Mouse (Mus musculus): ENCODE measurements around the gene Ppp2r5e. TPM values are rescaled to one million over a fixed set of nuclear protein-coding genes. Genes with fewer than 3 reads are reported as not detected.

Ppp2r5e gene
- polyA plus RNA-seq, 1 experiment from 2014 or later, result 6.3 TPM

- 84% methylated on average over 7 of the region's 7 CpGs for WGBS
- Histone ChIP-seq H3K27ac (ENCODE audit: low read length) (no peak overlapping the region), H3K4me2 (ENCODE audit: low read depth, low read length) (no peak overlapping the region), H3K36me3 (ENCODE audit: control insufficient read depth, insufficient read depth, low read length) (no peaks in the 10 kb centered on the region), H3K4me1 (ENCODE audit: control insufficient read depth, insufficient read depth, low read length) (no peaks in the 10 kb centered on the region), H3K9ac (ENCODE audit: low read depth, low read length) (no peak overlapping the region), H3K9me3 (ENCODE audit: control insufficient read depth, low read length) (no peaks in the 10 kb centered on the region), H3K4me3 (ENCODE audit: low read length) (no peak overlapping the region), H3K27me3 (replicated peaks; ENCODE audit: control insufficient read depth, insufficient read depth, low read length) (no peaks in the 10 kb centered on the region)
- no peak for ATAC-seq
These were observed 170.2 kb downstream of the Ppp2r5e start for GRCm38 (mm10) chr12:75425882-75426281.

GRCm38 (mm10) chr12:75424817-75425216 lies 171.2 kb downstream of the Ppp2r5e start:
- H3K4me2 ChIP-seq (ENCODE audit: low read depth, low read length), result no peak overlapping the region
- WGBS, result 87% methylated on average over 4 of the region's 4 CpGs
- no peak for ATAC-seq
- no peaks in the 10 kb centered on the region for H3K9me3 ChIP-seq (ENCODE audit: control insufficient read depth, low read length)
- no peak overlapping the region for H3K9ac ChIP-seq (ENCODE audit: low read depth, low read length)
- H3K4me1 ChIP-seq (ENCODE audit: control insufficient read depth, insufficient read depth, low read length), result no peaks in the 10 kb centered on the region
- no peak overlapping the region for H3K27ac ChIP-seq (ENCODE audit: low read length)
- no peaks in the 10 kb centered on the region for H3K36me3 ChIP-seq (ENCODE audit: control insufficient read depth, insufficient read depth, low read length)
- H3K4me3 ChIP-seq (ENCODE audit: low read length), result no peak overlapping the region
- H3K27me3 ChIP-seq (replicated peaks; ENCODE audit: control insufficient read depth, insufficient read depth, low read length), result no peaks in the 10 kb centered on the region

GRCm38 (mm10) chr12:75424359-75424758 lies 171.7 kb downstream of the Ppp2r5e start:
- no peaks in the 10 kb centered on the region for H3K9me3 ChIP-seq (ENCODE audit: control insufficient read depth, low read length)
- WGBS, result 69% methylated on average over 7 of the region's 7 CpGs

GRCm38 (mm10) chr12:75416681-75417080 lies 179.4 kb downstream of the Ppp2r5e start, which contains the start of gene Gphb5:
Gene Gphb5 (minus strand): TSS chr12:75416781.
- H3K9me3 ChIP-seq (ENCODE audit: control insufficient read depth, low read length), result no peaks in the 10 kb centered on the region
- H3K27ac ChIP-seq (ENCODE audit: low read length), result no peak within 1 kb of the TSS
- WGBS, result 87% methylated on average over 4 of the region's 4 CpGs
- H3K4me1 ChIP-seq (ENCODE audit: control insufficient read depth, insufficient read depth, low read length), result no peaks in the 10 kb centered on the region
- H3K9ac ChIP-seq (ENCODE audit: low read depth, low read length), result no peak within 1 kb of the TSS
- no peak for ATAC-seq
- no peaks in the 10 kb centered on the region for H3K36me3 ChIP-seq (ENCODE audit: control insufficient read depth, insufficient read depth, low read length)
- H3K4me3 ChIP-seq (ENCODE audit: low read length), result no peak within 1 kb of the TSS
- no peak within 1 kb of the TSS for H3K4me2 ChIP-seq (ENCODE audit: low read depth, low read length)
- H3K27me3 ChIP-seq (replicated peaks; ENCODE audit: control insufficient read depth, insufficient read depth, low read length), result no peaks in the 10 kb centered on the region

More at GRCm38 (mm10) chr12:75424359-75424758, 171.7 kb downstream of the Ppp2r5e start:
- Histone ChIP-seq H3K27ac (ENCODE audit: low read length) (no peak overlapping the region), H3K4me1 (ENCODE audit: control insufficient read depth, insufficient read depth, low read length) (no peaks in the 10 kb centered on the region), H3K36me3 (ENCODE audit: control insufficient read depth, insufficient read depth, low read length) (no peaks in the 10 kb centered on the region), H3K27me3 (replicated peaks; ENCODE audit: control insufficient read depth, insufficient read depth, low read length) (no peaks in the 10 kb centered on the region), H3K9ac (ENCODE audit: low read depth, low read length) (no peak overlapping the region), H3K4me3 (ENCODE audit: low read length) (no peak overlapping the region), H3K4me2 (ENCODE audit: low read depth, low read length) (no peak overlapping the region)
- ATAC-seq, result no peak

- Histone ChIP-seq H3K4me1 (ENCODE audit: control insufficient read depth, insufficient read depth, low read length) (no peaks in the 10 kb centered on the region), H3K9me3 (ENCODE audit: control insufficient read depth, low read length) (no peaks in the 10 kb centered on the region), H3K9ac (ENCODE audit: low read depth, low read length) (no peak overlapping the region), H3K4me2 (ENCODE audit: low read depth, low read length) (no peak overlapping the region), H3K36me3 (ENCODE audit: control insufficient read depth, insufficient read depth, low read length) (no peaks in the 10 kb centered on the region), H3K4me3 (ENCODE audit: low read length) (no peak overlapping the region), H3K27ac (ENCODE audit: low read length) (no peak overlapping the region), H3K27me3 (replicated peaks; ENCODE audit: control insufficient read depth, insufficient read depth, low read length) (no peaks in the 10 kb centered on the region)
- WGBS, result 74% methylated on average over 6 of the region's 6 CpGs
- no peak for ATAC-seq
These were observed 181.1 kb downstream of the Ppp2r5e start for GRCm38 (mm10) chr12:75414991-75415390.

GRCm38 (mm10) chr12:75412964-75413363 lies 183.1 kb downstream of the Ppp2r5e start:
- no peaks in the 10 kb centered on the region for H3K36me3 ChIP-seq (ENCODE audit: control insufficient read depth, insufficient read depth, low read length)
- H3K4me2 ChIP-seq (ENCODE audit: low read depth, low read length), result no peak overlapping the region
- H3K9me3 ChIP-seq (ENCODE audit: control insufficient read depth, low read length), result no peaks in the 10 kb centered on the region
- H3K27me3 ChIP-seq (replicated peaks; ENCODE audit: control insufficient read depth, insufficient read depth, low read length), result no peaks in the 10 kb centered on the region
- H3K9ac ChIP-seq (ENCODE audit: low read depth, low read length), result no peak overlapping the region
- no peak overlapping the region for H3K27ac ChIP-seq (ENCODE audit: low read length)
- ATAC-seq, result no peak
- no peak overlapping the region for H3K4me3 ChIP-seq (ENCODE audit: low read length)
- WGBS, result 58% methylated on average over 9 of the region's 9 CpGs
- H3K4me1 ChIP-seq (ENCODE audit: control insufficient read depth, insufficient read depth, low read length), result no peaks in the 10 kb centered on the region

Other genes starting within 250 kb of the Ppp2r5e start
- not detected in 2 replicates for gene Gphb5, start 179.5 kb downstream of the Ppp2r5e start, polyA plus RNA-seq (2015; fragmentation: Nextera tagmentation; extraction: Ambion mirVana)
- gene Wdr89, start 73.3 kb upstream of the Ppp2r5e start, polyA plus RNA-seq (2015; fragmentation: Nextera tagmentation; extraction: Ambion mirVana), result 8.5 and 9.3 TPM in 2 replicates
- 9.6 and 12.6 TPM in 2 replicates for gene Sgpp1, start 139.5 kb upstream of the Ppp2r5e start, polyA plus RNA-seq (2015; fragmentation: Nextera tagmentation; extraction: Ambion mirVana)
- 26.1 and 28.4 TPM in 2 replicates for gene Syne2, start 221.9 kb upstream of the Ppp2r5e start, polyA plus RNA-seq (2015; fragmentation: Nextera tagmentation; extraction: Ambion mirVana)

All from intestine, embryonic 16.5 days (tissue).